Mouse (Mus musculus) fibroblast of lung, adult 2 months (primary cell): ENCODE results near the gene Shisa3.

Source experiments
- DNase-seq: peaks from one replicate; pipeline ENCODE4 v3.0.0-alpha.2; 2011; ENCODE audit warnings: low read depth

The Shisa3 gene

DNA sequence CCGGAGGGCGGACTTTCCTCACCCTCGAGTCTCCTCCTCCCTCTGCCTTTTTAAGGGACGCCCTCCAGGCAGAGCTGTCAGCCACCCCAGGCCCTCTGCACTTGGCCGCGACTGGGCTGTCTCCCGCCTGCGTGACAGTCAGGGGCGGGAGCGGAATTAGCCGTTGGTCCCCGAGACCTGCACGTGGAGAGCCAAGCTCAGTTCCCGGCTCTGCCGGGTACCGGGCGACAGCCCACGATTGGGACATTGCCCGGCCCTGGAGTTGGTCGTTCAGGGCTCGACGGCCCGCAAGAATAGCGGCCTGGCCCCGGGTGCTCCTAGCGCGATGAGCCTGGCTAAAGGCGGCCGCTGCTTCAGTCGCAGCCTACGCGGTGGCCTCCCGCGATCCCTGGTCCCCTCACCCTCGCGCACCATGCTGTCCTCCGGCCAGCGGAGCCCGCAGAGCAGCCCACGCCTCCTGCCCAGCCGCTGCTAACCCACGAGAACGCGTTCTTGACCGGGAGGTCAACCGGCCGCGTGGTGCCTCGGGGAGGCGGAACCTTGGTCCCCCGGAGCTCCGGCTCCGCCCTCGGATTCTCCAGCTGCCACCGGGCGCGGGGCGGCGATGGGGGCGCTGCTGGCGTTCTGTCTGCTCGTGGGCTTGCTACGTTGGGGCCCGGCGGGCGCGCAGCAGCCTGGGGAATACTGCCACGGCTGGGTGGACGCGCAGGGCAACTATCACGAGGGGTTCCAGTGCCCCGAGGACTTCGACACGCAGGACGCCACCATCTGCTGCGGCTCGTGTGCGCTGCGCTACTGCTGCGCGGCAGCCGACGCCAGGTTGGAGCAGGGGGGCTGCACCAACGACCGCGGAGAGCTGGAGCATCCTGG lies at the start of gene Shisa3:
TSS of gene Shisa3 (plus strand) at position 79 of the 870 bp plus-strand sequence.
- DNase-seq, result no peak

DNA sequence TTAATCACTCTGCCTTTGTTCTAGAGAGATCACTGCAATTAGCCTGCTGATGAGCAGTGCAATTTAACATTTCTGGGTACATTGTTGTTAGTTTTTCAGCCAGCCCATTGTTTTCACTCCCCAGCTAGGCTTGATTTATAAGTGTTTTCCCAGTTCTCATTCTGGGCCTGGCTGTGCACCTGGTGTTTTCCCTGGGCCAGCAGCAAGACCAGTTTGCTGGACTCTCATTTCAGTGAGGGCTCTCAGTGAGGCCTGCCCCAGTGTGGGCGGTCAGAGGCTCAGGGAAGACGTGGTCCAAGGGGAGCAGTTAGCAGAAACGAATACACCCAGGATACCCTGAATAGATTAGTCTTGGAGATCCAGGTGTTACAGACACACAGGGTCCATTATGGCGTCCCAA lies 49.0 kb upstream of the Shisa3 start:
- no peak for DNase-seq

DNA sequence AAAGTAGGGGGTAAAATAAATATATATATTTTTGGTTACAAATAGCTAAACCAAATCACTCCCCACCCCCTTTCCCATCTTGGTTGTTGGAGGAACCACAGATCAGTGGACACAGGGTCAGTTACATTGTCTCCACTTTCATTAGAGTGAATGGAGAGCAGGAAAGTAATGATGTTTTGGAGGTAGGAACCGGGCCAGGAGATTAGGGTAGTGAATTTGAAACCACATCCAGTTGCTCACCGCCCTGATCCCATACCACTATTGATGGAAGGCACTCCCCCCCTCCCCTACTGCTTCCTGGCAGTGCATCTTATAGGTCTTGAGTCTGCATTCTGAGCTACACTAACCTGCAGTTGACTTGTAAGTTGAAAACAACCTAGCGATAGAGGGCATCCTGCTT lies 48.6 kb upstream of the Shisa3 start:
- no peak for DNase-seq

DNA sequence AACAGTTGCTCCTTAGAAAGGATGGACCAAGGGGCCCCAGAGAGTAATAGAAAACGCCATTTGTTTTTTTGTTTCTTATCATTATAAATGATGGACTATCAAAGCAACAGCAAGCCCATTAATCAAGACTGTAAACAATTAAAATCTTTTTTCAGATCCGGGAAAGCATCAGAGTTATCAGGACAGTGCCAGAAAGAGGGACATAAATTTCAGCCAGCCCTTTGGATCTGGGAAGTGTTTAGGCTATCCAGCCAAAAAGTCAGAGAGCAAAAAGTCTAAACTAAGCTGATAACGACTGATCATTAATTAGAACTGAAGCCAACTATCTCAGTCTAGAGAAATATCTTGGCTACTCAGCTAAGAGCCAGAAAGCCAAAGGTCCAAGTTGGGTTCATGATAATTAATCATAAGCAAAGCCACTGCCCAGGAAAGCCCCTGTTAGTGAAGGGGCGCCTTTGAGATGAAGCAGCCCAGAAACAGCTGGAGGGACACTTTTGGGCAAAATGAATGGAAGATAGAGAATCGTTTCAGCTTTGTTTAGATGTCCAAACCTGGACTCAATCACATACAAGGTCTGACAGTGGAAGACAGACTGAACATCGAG lies 35.0 kb upstream of the Shisa3 start:
- DNase-seq, result no peak

DNA sequence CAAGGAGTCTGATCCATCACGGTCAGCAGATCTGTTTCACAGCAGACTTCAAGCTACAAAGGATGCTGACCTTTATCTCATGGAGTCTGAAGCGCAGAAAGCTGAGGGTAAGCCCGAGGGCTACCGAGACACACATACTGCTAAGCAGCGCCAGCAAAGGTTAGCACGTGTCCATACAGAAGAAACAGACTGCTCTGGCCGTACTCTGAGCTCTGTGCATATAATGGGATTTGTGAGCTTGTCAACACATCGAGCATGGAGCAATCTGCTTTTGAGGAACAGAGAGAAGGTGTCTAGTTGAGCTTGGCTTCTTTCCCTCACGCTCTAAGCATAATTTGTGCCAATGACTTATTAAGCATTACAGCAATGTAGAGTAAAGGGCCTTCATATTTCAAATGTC lies 33.6 kb upstream of the Shisa3 start:
- DNase-seq, result no peak

DNA sequence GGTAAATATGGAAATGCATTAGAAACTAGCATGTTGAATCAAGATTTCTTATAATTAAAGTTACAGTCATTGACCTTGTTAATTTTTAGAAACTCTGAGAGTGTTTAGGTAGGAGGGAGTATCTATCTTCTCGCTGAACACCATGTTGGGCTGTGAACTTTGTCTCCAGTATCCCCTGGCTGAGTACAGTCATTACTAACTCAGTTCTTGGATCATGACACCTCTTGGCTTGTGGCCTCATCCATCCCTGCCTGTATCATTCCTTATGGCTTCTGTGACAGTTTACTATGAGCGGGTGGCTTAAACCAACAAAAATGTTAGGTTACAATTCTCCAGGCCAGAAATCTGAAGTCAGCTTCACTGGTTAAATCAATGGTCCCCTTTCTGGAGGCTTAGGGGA lies 32.0 kb upstream of the Shisa3 start:
- DNase-seq, result no peak

DNA sequence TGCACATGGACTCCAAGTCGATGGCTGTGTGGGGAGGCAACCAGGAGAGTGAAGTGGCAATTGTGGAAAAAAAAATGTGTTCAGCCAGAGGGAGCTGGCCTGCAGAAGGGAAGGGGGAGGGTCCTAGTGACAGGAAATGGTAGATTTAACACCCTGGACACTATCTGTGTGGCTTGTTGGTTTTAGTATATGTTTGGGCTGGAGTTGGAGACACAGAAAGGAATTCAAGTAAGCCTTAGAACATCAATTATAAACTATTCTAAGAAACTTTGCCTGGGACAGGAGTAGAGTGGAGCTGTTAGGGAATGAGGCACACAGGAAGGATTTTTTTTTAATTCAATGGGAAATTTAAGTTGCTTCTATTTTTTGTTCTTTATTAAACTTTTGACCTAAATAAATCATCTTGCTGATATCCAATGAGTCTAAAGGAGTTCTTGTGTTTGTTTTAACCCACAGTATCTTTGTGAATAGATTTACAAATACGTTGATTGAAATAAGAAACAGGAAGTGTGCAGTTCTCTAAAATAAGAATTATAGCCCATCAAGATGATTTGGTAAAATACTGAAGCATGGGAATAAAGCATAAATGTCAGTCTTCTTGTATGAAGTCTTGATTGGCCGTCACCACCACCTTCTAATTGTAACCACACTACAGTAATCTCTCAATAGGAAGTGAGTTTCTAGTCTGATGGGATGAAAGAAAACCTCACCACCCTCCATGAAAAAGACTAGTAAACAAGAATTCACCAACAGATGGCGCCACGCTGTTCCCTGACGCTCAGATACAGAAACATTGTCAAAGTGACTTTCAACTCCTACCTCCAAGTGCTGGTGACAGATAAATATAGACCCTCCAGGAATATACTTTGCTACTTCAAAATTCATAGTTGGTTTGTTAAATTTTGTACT lies 27.7 kb upstream of the Shisa3 start:
- no peak for DNase-seq

DNA sequence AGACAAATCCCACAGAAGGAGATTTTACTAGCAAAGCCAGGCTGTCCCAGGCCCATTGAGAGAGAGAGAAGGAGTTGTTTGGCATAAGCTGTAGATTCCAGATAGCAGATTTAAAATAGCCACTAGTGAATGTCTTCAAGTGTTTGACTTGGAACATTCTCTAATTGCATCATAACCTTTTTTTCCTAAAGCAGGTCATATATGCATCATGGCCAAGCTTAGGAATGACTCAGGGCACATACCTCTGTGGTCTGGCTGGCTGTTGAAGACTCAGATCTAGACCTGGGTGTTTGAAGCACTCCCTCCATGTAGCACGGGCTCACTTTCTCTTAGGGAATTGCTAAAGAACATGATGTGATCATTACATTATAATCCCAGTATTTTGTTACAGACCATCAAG lies 12.6 kb upstream of the Shisa3 start:
- DNase-seq, result no peak

DNA sequence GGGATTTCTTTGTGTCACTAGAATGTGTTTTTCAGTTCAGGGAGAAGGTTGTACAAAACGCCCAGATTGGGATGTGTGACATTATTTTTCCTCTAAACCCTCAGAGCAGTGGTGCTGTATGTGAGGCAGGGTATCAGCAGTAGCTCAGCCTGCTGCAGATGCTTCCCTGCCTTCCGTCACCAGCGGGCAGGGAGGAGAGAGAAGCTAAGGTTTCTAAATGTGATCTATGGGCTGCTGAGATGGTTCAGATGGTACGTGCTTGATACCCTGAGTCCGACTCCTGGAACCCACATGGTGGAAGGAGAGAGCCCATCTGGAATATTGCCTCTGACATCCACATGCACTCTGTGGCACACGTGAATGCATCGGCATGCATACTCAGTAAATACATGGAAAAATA lies 12.1 kb upstream of the Shisa3 start:
- DNase-seq, result no peak

DNA sequence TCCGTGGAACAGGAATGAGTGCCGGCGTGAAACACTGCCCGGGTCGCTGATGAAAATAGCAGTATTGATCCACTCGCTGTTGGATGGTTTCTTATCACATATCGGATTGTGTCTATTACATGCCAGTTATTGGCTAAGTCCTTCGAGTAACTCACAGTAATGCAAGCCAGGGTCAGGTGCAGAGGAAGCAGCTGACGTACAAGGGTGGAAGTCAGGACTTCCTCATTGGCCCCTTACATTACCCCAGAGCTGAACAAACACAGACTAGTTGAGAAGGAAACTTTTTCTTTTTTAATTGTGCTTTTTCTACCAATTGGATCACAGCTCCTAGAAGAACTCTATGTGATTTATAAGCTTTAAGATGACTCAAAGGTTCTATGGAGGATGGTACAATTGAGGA lies 7.7 kb upstream of the Shisa3 start:
- no peak for DNase-seq

DNA sequence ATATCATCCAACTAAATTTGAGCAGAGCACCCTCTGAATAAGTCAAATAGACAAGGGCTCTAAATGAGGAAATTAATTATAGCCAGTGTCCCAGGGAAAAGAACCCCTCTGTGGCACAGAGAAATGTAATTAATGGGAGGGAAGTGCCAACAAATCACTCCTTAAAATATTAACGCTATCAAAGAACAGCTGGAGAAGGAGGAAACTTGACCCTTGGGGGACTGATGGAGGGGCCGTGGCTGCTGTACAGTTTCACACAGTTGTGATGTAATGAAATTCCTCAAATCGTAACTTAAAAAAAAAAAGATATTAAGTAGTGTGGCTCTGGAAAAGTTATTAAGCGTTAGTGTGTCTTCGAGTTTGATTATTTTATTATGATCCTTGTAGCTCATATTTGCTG lies 1.7 kb upstream of the Shisa3 start:
- no peak for DNase-seq

DNA sequence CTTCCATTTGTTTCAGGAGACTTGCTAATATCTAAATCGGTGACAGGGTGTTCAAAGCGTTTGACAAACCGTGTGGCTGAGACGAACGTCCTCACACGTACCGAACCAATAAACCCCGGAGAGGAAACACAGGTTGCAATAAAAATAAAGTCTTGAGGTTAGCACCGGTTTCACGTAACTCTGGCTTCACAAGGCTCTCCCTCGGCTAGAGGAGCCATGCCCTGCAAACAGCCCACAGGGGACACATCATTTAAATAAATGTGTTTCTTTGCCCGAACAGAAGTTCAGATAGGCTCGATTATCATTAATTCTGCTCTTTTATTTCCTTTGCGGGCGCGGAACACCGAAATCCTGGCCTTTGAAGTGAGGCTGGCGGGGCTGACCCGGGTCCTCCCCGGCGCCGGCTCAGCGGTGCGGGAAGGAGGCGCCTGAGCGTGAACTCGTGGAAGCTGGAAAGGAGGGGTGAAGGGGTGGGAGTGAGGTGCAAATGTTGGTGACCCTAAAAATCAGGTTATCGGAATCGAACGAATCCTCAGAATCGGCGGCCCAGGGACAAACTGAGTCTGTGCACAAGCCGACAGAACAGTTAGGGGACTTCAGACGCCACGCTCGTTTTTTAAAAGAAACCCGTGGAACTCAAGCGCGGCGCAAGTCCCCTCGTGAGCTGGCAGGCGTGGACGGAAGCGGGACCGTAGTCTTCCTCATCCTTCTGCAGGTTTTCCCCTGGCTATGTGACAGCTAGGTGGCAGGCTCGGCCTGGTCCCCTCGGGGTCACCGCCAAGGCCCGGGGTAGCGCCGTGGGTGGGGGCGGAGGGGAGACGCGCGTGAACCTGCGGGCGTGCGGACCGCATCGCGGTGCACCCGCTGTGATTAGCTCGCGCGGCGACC lies 522 bp upstream of the Shisa3 start:
- DNase-seq, result peak; percentile 12

DNA sequence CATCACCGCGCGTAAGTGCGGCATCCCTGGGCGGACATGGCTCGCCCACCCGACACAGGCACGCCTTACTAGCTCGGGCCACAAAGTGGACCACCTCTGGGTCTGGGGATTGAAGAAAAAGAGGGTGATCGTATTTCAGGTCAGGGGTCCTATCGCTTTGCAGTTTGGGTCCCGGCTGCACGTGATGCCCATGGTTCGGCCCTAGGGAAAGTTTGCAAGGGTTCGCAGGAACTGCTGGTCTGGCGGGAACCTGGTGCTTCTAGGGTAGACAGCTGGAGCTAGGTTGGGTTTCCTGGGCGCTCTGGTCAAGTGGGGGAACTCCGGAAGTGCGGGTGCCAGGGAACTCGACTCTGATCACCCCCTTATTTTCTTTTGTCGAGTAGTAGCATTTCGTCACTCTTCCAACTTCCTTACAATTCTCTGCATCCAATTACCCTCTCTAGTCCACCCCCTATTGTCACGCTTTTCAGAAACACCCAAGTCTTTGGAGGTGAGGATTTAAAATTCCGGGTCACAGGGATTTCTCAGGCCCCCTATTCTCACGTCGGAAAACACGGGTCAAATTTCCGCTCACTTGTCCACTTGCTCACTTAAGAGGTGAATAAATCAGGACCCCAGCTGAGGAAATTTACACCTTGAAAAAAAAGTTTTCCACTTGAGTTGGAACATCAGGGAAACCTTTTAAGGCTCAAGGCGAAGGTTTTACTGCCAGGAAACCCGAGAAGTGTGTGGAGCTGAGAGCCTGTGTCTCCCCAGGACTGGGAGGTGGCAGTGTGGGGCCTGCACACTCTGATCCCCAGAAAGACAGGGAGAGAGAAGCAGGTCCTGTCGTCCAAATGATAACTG lies 1.2 kb downstream of the Shisa3 start:
- DNase-seq, result no peak

DNA sequence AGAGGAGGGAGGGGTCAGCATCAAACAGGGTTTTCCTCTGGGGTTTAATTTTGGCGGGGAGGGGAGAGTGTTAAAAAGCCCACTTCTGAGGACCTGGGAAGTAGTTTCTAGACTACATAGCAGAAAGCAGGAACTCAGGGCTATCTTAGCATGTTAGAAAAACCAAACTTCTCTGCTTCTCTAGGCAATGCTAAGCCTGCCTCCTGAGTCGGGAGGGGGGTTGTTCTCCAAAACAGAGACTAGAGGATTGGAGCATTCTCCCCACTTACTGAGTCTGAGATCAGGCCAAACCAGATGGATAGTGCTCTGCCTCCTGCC lies 1.8 kb downstream of the Shisa3 start:
- DNase-seq, result no peak

DNA sequence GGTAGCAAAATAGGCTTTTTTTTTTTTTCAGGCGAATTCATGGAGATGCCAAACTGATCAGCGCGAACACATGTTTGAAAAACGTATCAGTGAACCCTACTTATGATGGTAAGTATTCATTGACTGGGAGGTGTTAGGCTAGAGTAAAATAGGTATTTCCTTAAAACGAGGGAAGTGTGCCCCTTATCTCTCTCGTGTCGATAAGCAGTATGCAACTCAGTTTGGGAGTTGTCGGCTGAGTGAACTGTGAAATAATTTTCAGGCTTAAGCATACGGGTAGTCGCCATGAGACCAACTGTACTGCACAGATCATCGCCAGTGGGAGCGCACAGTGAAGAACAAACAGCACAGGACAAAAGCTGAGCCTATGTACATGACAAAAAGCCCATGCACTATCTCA lies 13.5 kb downstream of the Shisa3 start:
- DNase-seq, result no peak

DNA sequence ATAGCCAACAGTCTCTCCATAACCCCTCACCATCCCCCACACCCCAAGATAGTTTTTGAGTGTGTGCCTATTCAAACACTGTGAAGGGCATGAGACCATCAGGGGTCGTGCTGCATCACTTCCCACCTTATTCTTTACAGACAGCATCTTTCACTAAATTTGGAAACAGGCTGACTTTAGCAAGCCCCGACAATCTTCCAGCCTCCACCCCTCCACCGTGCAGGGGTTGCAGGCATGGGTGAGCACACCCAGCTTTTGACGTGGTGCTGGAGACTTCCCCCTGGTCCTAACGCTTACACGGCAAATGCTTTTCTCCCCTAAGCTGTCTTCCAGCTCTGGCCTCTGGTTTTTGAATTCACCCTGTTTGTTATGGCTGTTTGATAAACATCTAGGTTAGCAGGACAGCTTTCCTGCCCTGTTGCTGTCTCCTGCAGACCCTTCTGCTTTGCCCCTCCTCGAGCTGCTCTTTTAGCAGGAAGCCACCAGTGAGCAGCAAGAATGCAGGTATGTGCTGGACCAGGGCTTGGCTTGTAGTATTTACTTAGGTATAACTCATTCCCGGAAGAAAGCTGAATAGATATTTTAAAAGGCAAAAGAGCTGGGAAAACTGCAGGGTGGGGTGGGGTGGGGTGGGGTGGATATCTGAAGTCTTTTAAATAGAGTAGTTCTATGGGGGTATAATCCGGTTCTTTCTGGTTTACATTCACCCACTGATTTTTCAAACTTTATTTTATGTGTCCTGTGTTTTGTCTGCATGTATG lies 20.7 kb downstream of the Shisa3 start:
- no peak for DNase-seq

DNA sequence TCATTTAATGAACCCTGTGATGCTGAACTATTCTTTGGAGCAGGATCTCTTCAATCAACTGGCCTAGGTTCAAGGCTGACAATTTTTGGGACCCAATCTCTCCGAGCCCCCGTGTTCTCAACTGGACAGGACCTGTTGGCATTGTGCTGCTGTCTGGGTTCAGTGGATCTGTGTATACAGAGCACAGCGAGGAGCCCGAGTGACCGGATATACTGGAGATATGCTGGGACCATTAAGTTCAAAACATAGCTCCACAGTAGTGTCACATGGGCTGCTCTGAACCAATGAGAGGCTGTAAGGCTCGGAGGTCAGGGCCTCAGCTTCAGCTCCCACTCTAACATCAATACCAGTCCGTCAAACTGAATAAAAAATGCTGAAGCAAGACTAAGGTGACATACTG lies 21.8 kb downstream of the Shisa3 start:
- DNase-seq, result no peak

DNA sequence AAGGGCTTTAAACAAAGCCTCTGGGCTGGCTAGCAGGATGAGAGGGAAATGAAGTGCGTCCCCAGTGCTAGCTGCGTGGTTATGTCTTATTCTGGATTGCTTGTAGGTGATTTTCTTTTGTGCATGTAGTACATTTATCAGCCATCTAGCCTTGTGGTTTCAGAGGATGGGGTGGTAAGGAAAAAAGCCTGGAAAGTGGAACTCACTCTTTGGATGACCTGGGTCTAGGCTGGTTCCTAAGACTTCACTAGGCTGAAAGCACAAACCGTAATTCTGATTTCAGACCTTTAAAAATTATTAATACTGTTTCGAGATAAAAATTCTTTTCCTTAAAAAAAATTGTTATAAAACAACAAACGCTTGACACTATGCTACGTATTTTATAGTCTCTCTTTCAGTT lies 22.2 kb downstream of the Shisa3 start:
- no peak for DNase-seq

DNA sequence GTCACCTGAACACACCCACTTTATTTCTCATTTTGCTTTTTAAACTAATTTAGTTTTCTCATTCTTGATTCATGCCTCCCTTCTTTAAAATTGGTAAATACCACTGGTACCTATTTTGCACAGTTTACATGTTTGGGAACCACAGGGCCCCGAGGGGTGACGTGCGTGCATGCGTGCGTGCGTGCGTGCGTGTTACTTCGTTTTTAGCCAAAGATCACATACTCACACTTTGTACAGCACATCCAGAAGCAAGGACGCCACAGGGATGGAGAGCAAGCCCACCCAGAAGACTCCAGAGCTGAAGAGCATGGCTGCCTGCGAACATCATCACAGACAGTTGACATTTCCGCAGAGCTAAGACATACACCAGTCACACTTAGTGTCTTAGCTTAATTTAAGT lies 23.6 kb downstream of the Shisa3 start:
- no peak for DNase-seq

DNA sequence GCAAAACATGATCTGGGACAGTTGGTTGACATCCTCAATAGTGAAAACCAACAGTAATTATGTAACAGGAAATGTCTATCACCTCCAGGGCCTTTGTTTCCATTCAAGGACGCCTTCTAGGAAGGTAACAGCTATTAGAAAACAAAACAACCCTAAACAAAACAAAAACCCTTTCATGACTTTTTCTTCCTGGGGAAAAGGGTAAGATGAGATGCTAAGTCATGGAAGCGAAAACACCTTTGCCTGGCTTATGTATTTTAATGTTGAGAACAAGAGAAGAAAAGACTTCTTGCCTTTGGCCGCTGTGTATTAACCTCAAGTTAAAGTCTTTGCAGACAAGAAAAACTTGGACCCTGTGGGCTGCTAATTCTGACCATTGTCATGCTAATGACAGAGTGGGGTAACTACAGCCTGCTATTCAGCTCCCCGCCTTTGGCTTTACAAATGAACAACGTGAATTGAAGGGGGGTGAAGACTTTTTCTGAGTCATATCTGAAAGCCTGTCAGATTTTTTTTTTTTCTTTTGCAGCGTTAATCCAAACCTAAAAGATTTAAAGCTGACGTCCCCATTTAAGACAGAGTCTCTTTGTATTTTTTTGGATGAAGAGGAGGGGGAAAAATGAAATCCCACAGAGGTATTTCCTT lies 25.6 kb downstream of the Shisa3 start:
- no peak for DNase-seq
